Mouse (Mus musculus) left cerebral cortex, adult 18-20 months (tissue): ENCODE measurements at regions not wholly inside any gene's neighbourhood (a gene's known extent, or its start where the extent isn't known, plus 50 kb on each side); places are given as distances from the start of the nearest gene placed in this dataset.

Source experiments
- DNase-seq, 2 experiments: peaks; one replicate each; pipeline ENCODE4 v3.0.0; 2021 to 2022; ENCODE audit warnings: low spot score in 2 of 2, mixed read lengths in 1 of 2

GRCm38 (mm10) chr9:104496220-104496619 is 50.9 kb upstream of the Cpne4 start:
- DNase-seq, result no peak

GRCm38 (mm10) chr9:104490696-104491095 is 56.4 kb upstream of the Cpne4 start:
- DNase-seq, result no peak

- DNase-seq, result no peak
Observed at GRCm38 (mm10) chr9:104489383-104489782, 57.7 kb upstream of the Cpne4 start.

GRCm38 (mm10) chr9:104482440-104482839 is 64.6 kb upstream of the Cpne4 start:
- no peak for DNase-seq

- DNase-seq, result no peak
Observed at GRCm38 (mm10) chr9:104480683-104481082, 66.4 kb upstream of the Cpne4 start.

- DNase-seq, result no peak
Observed at GRCm38 (mm10) chr9:104474831-104475230, 72.3 kb upstream of the Cpne4 start.

- DNase-seq, result no peak
Observed at GRCm38 (mm10) chr9:104467238-104467637, 79.8 kb upstream of the Cpne4 start.

GRCm38 (mm10) chr9:104463701-104464100 is 83.4 kb upstream of the Cpne4 start:
- DNase-seq, result no peak

- DNase-seq, result no peak
Observed at GRCm38 (mm10) chr9:104460133-104460532, 87.0 kb upstream of the Cpne4 start.

- DNase-seq, result peak; percentile 14 to 44
Observed at GRCm38 (mm10) chr9:104457635-104458034, 89.5 kb upstream of the Cpne4 start.

- DNase-seq, result no peak
Observed at GRCm38 (mm10) chr9:104448577-104449165, 98.4 kb upstream of the Cpne4 start.

GRCm38 (mm10) chr9:104444906-104445305 is 102.2 kb upstream of the Cpne4 start:
- peak; percentile 32 to 60 for DNase-seq

GRCm38 (mm10) chr9:104443236-104443635 is 103.8 kb upstream of the Cpne4 start:
- DNase-seq, result no peak

- DNase-seq, result no peak
Observed at GRCm38 (mm10) chr9:104413021-104413420, 75.5 kb upstream of the Acpp start.

- DNase-seq, result peak; percentile 53 to 57
Observed at GRCm38 (mm10) chr9:104410211-104410610, 72.7 kb upstream of the Acpp start.

GRCm38 (mm10) chr9:104409381-104409780 is 71.8 kb upstream of the Acpp start:
- no peak for DNase-seq

GRCm38 (mm10) chr9:104408571-104409294 is 71.2 kb upstream of the Acpp start:
- peak; percentile 48 to 62 for DNase-seq

- no peak for DNase-seq
Observed at GRCm38 (mm10) chr9:104407559-104408376, 70.2 kb upstream of the Acpp start.

- DNase-seq, result no peak
Observed at GRCm38 (mm10) chr9:104407011-104407410, 69.5 kb upstream of the Acpp start.

- DNase-seq, result no peak
Observed at GRCm38 (mm10) chr9:104406491-104406890, 68.9 kb upstream of the Acpp start.

- DNase-seq, result no peak
Observed at GRCm38 (mm10) chr9:104403863-104404262, 66.3 kb upstream of the Acpp start.

GRCm38 (mm10) chr9:104401673-104402072 is 64.1 kb upstream of the Acpp start:
- no peak for DNase-seq
